Mouse (Mus musculus): ENCODE data around the gene Ccnt2. TPM values are rescaled to one million over a fixed set of nuclear protein-coding genes. Genes with fewer than 3 reads are reported as not detected.

Gene Ccnt2
- polyA plus RNA-seq, 1 experiment, result 19.3 TPM

- no peak for TF ChIP-seq GATA1 (IDR thresholded peaks at IDR 0.05; ENCODE audit: low read length)
These were observed 4.6 kb downstream of the Ccnt2 start for GRCm38 (mm10) chr1:127778611-127779010.

- TF ChIP-seq GATA1 (IDR thresholded peaks at IDR 0.05; ENCODE audit: low read length), result no peak
These were observed 6.2 kb downstream of the Ccnt2 start for GRCm38 (mm10) chr1:127780142-127780541.

- TF ChIP-seq GATA1 (IDR thresholded peaks at IDR 0.05; ENCODE audit: low read length), result no peak
These were observed 6.9 kb downstream of the Ccnt2 start for GRCm38 (mm10) chr1:127780849-127781248.

GRCm38 (mm10) chr1:127783862-127784261 lies 9.9 kb downstream of the Ccnt2 start:
- no peak for TF ChIP-seq GATA1 (IDR thresholded peaks at IDR 0.05; ENCODE audit: low read length)

GRCm38 (mm10) chr1:127785882-127786281 lies 11.9 kb downstream of the Ccnt2 start:
- TF ChIP-seq GATA1 (IDR thresholded peaks at IDR 0.05; ENCODE audit: low read length), result no peak

DNA sequence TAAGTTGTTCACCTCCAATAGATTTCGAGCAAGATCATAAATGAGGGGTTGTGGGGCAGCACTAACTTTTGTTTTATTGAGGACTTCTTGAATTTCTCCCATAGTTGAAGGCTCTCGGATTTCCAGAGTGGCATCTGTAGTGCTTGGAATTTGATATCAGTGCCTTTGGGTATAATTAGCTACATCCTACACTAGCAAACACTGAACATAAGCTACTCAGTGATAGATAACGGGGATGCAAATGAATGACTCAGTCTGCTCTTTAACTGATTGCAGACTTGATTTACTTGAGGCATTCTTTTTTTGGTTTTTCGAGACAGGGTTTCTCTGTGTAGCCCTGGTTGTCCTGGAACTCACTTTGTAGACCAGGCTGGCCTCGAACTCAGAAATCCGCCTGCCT lies 15.0 kb downstream of the Ccnt2 start:
- no peak for TF ChIP-seq GATA1 (IDR thresholded peaks at IDR 0.05; ENCODE audit: low read length)

GRCm38 (mm10) chr1:127793459-127793858 lies 19.5 kb downstream of the Ccnt2 start:
- no peak for TF ChIP-seq GATA1 (IDR thresholded peaks at IDR 0.05; ENCODE audit: low read length)

GRCm38 (mm10) chr1:127795087-127795769 lies 21.3 kb downstream of the Ccnt2 start:
- no peak for TF ChIP-seq GATA1 (IDR thresholded peaks at IDR 0.05; ENCODE audit: low read length)

- TF ChIP-seq GATA1 (IDR thresholded peaks at IDR 0.05; ENCODE audit: low read length), result no peak
These were observed 22.4 kb downstream of the Ccnt2 start for GRCm38 (mm10) chr1:127796341-127796740.

DNA sequence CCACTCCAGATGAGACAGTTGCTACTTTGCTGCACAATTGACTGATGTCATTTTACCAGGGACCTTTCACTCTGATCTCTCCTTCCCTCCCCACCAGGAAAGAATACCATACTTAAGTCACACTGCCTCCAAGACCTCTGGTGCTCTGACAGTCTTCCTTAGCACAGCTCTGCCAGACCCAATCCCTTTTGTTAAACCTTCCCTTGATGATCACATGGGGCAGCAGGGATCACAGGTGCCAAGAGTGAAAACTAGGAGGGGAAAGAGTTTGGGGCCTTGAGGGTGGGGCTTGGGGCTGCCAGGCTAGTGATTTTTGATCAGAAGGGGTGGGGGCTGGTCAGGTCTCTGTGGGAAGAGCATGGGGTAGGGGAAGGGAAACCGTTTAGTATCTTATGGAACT lies 22.8 kb downstream of the Ccnt2 start:
- TF ChIP-seq GATA1 (IDR thresholded peaks at IDR 0.05; ENCODE audit: low read length), result no peak

GRCm38 (mm10) chr1:127802916-127803315 lies 29.0 kb downstream of the Ccnt2 start:
- no peak for TF ChIP-seq GATA1 (IDR thresholded peaks at IDR 0.05; ENCODE audit: low read length)

- TF ChIP-seq GATA1 (IDR thresholded peaks at IDR 0.05; ENCODE audit: low read length), result no peak
These were observed 34.7 kb downstream of the Ccnt2 start for GRCm38 (mm10) chr1:127808671-127809070.

DNA sequence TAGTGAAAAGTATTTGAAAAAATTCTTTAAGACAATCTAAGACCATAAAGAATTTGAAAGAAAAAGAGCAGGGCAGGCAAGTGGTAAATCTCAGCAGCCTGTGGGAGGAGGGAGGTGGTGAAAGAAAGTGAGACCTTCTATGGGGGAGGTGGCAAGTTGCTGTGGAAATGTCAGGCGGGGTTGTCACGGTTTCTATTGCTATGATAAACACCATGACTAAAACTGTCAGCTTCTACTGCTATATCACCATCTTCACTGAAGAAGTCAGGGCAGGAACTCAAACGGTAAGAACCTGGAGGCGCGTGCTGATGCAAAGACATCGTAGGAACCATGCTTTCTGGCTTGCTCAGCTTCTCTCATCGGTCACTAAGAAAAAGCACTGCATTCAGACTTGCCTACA lies 39.0 kb downstream of the Ccnt2 start:
- TF ChIP-seq GATA1 (IDR thresholded peaks at IDR 0.05; ENCODE audit: low read length), result no peak

GRCm38 (mm10) chr1:127816381-127816780 lies 42.4 kb downstream of the Ccnt2 start:
- TF ChIP-seq GATA1 (IDR thresholded peaks at IDR 0.05; ENCODE audit: low read length), result no peak

- TF ChIP-seq GATA1 (IDR thresholded peaks at IDR 0.05; ENCODE audit: low read length), result no peak
These were observed 53.4 kb downstream of the Ccnt2 start for GRCm38 (mm10) chr1:127827325-127827724.

- no peak for TF ChIP-seq GATA1 (IDR thresholded peaks at IDR 0.05; ENCODE audit: low read length)
These were observed 56.4 kb downstream of the Ccnt2 start for GRCm38 (mm10) chr1:127830215-127830921.

GRCm38 (mm10) chr1:127833714-127834113 lies 59.8 kb downstream of the Ccnt2 start:
- TF ChIP-seq GATA1 (IDR thresholded peaks at IDR 0.05; ENCODE audit: low read length), result no peak
